Mouse (Mus musculus): ENCODE results near the gene Mob3b. TPM values are rescaled to one million over a fixed set of nuclear protein-coding genes. Genes with fewer than 3 reads are reported as not detected.

Mob3b gene
- polyA plus RNA-seq, 1 experiment: 2.6 TPM

GRCm38 (mm10) chr4:35052174-35052942 is 104.9 kb downstream of the Mob3b start:
- Histone ChIP-seq H3K36me3 (ENCODE audit: control insufficient read depth, insufficient read depth, low read length) (no peaks in the 10 kb centered on the region), H3K27me3 (ENCODE audit: control insufficient read depth, insufficient read depth, low read length) (no peaks in the 10 kb centered on the region), H3K4me1 (replicated peaks; ENCODE audit: control insufficient read depth, insufficient read depth, low read length) (no peaks in the 10 kb centered on the region), H3K4me3 (ENCODE audit: control insufficient read depth, insufficient read depth, low read length) (no peak overlapping the region), H3K27ac (ENCODE audit: control insufficient read depth, insufficient read depth, low read length) (no peak overlapping the region)
- TF ChIP-seq POLR2A (IDR thresholded peaks at IDR 0.05; ENCODE audit: control insufficient read depth, extremely low read depth, insufficient read depth, low read length, poor library complexity) (no peak), CTCF (IDR thresholded peaks at IDR 0.05; ENCODE audit: borderline replicate concordance, control insufficient read depth, extremely low read depth, insufficient read depth, low read length, poor library complexity) (no peak)
- no peak for DNase-seq
- WGBS: 81% methylated on average over 6 of the region's 6 CpGs

GRCm38 (mm10) chr4:35051152-35051551 is 106.1 kb downstream of the Mob3b start:
- Histone ChIP-seq H3K36me3 (ENCODE audit: control insufficient read depth, insufficient read depth, low read length) (no peaks in the 10 kb centered on the region), H3K27me3 (ENCODE audit: control insufficient read depth, insufficient read depth, low read length) (no peaks in the 10 kb centered on the region), H3K4me1 (replicated peaks; ENCODE audit: control insufficient read depth, insufficient read depth, low read length) (no peaks in the 10 kb centered on the region), H3K4me3 (ENCODE audit: control insufficient read depth, insufficient read depth, low read length) (no peak overlapping the region), H3K27ac (ENCODE audit: control insufficient read depth, insufficient read depth, low read length) (no peak overlapping the region)
- no peak for DNase-seq
- TF ChIP-seq POLR2A (IDR thresholded peaks at IDR 0.05; ENCODE audit: control insufficient read depth, extremely low read depth, insufficient read depth, low read length, poor library complexity) (no peak), CTCF (IDR thresholded peaks at IDR 0.05; ENCODE audit: borderline replicate concordance, control insufficient read depth, extremely low read depth, insufficient read depth, low read length, poor library complexity) (no peak)
- WGBS: 92% methylated on average over 7 of the region's 7 CpGs

- no peaks in the 10 kb centered on the region for H3K36me3 ChIP-seq (ENCODE audit: control insufficient read depth, insufficient read depth, low read length)
- H3K4me3 ChIP-seq (ENCODE audit: control insufficient read depth, insufficient read depth, low read length): no peak overlapping the region
- TF ChIP-seq POLR2A (IDR thresholded peaks at IDR 0.05; ENCODE audit: control insufficient read depth, extremely low read depth, insufficient read depth, low read length, poor library complexity): no peak
- no peak for TF ChIP-seq CTCF (IDR thresholded peaks at IDR 0.05; ENCODE audit: borderline replicate concordance, control insufficient read depth, extremely low read depth, insufficient read depth, low read length, poor library complexity)
- H3K27me3 ChIP-seq (ENCODE audit: control insufficient read depth, insufficient read depth, low read length): no peaks in the 10 kb centered on the region
- no peak for DNase-seq
- H3K27ac ChIP-seq (ENCODE audit: control insufficient read depth, insufficient read depth, low read length): no peak overlapping the region
- 96% methylated on average over 5 of the region's 5 CpGs for WGBS
- H3K4me1 ChIP-seq (replicated peaks; ENCODE audit: control insufficient read depth, insufficient read depth, low read length): no peaks in the 10 kb centered on the region
Measured at GRCm38 (mm10) chr4:35049742-35050058, 107.6 kb downstream of the Mob3b start.

GRCm38 (mm10) chr4:35049036-35049741 is 108.1 kb downstream of the Mob3b start:
- WGBS: 94% methylated on average over 9 of the region's 9 CpGs
- no peaks in the 10 kb centered on the region for H3K4me1 ChIP-seq (replicated peaks; ENCODE audit: control insufficient read depth, insufficient read depth, low read length)
- no peaks in the 10 kb centered on the region for H3K27me3 ChIP-seq (ENCODE audit: control insufficient read depth, insufficient read depth, low read length)
- no peak for TF ChIP-seq POLR2A (IDR thresholded peaks at IDR 0.05; ENCODE audit: control insufficient read depth, extremely low read depth, insufficient read depth, low read length, poor library complexity)
- no peak for TF ChIP-seq CTCF (IDR thresholded peaks at IDR 0.05; ENCODE audit: borderline replicate concordance, control insufficient read depth, extremely low read depth, insufficient read depth, low read length, poor library complexity)
- no peak for DNase-seq
- no peak overlapping the region for H3K27ac ChIP-seq (ENCODE audit: control insufficient read depth, insufficient read depth, low read length)
- H3K36me3 ChIP-seq (ENCODE audit: control insufficient read depth, insufficient read depth, low read length): no peaks in the 10 kb centered on the region
- H3K4me3 ChIP-seq (ENCODE audit: control insufficient read depth, insufficient read depth, low read length): no peak overlapping the region

DNA sequence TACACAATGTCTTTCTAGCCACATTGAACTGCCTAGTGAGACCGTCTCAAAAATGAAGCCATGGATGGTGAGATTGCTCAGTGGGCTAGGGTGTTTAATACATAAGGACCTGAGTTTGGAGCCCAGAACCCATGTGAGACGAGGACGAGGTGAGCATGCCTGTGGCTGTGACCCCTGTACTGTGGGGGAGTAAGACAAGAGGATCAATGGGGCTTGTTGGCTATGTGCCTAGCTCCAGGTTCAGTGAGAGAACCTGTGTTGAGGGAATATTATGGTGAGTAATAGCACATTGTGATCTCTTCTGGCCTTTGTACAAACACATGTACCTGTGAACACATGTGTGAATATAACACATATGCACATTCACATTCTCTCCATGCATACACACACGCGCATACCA is 116.4 kb downstream of the Mob3b start:
- H3K4me1 ChIP-seq (replicated peaks; ENCODE audit: control insufficient read depth, insufficient read depth, low read length): no peaks in the 10 kb centered on the region
- TF ChIP-seq POLR2A (IDR thresholded peaks at IDR 0.05; ENCODE audit: control insufficient read depth, extremely low read depth, insufficient read depth, low read length, poor library complexity): no peak
- no peak for TF ChIP-seq CTCF (IDR thresholded peaks at IDR 0.05; ENCODE audit: borderline replicate concordance, control insufficient read depth, extremely low read depth, insufficient read depth, low read length, poor library complexity)
- no peak for DNase-seq
- H3K36me3 ChIP-seq (ENCODE audit: control insufficient read depth, insufficient read depth, low read length): no peaks in the 10 kb centered on the region
- H3K27ac ChIP-seq (ENCODE audit: control insufficient read depth, insufficient read depth, low read length): no peak overlapping the region
- no peak overlapping the region for H3K4me3 ChIP-seq (ENCODE audit: control insufficient read depth, insufficient read depth, low read length)
- 97% methylated on average over 5 of the region's 5 CpGs for WGBS
- no peaks in the 10 kb centered on the region for H3K27me3 ChIP-seq (ENCODE audit: control insufficient read depth, insufficient read depth, low read length)

- Histone ChIP-seq H3K36me3 (ENCODE audit: control insufficient read depth, insufficient read depth, low read length) (no peaks in the 10 kb centered on the region), H3K4me3 (ENCODE audit: control insufficient read depth, insufficient read depth, low read length) (no peak overlapping the region), H3K27ac (ENCODE audit: control insufficient read depth, insufficient read depth, low read length) (no peak overlapping the region), H3K4me1 (replicated peaks; ENCODE audit: control insufficient read depth, insufficient read depth, low read length) (no peaks in the 10 kb centered on the region), H3K27me3 (ENCODE audit: control insufficient read depth, insufficient read depth, low read length) (no peaks in the 10 kb centered on the region)
- 93% methylated on average over 1 of the region's 1 CpGs for WGBS
- DNase-seq: no peak
- TF ChIP-seq POLR2A (IDR thresholded peaks at IDR 0.05; ENCODE audit: control insufficient read depth, extremely low read depth, insufficient read depth, low read length, poor library complexity) (no peak), CTCF (IDR thresholded peaks at IDR 0.05; ENCODE audit: borderline replicate concordance, control insufficient read depth, extremely low read depth, insufficient read depth, low read length, poor library complexity) (no peak)
Measured at GRCm38 (mm10) chr4:35040306-35040705, 117.0 kb downstream of the Mob3b start.
